Mouse (Mus musculus) midbrain, postnatal 0 days (tissue): ENCODE measurements at regions not wholly inside any gene's neighbourhood (a gene's known extent, or its start where the extent isn't known, plus 50 kb on each side); places are given as distances from the start of the nearest gene placed in this dataset.

Experiments used
- ATAC-seq: fragments of 200-750 bp; cut with Nextera tagmentation; 2 replicates; pipeline ENCODE4 v1.8.0; 2017; ENCODE audit warnings: moderate number of reproducible peaks, mild to moderate bottlenecking, moderate TSS enrichment, moderate library complexity; ENCODE audit not compliant: low FRiP score
- DNase-seq: peaks from one replicate; pipeline ENCODE4 v3.0.0-alpha.2; 2015; ENCODE audit warnings: low spot score
- H3K27ac ChIP-seq: fragments of 300-500 bp; sonication (generic); 2 replicates; pipeline ENCODE4 v1.5.1; 2014; ENCODE audit warnings: low read depth, mild to moderate bottlenecking, low read length, mixed read lengths
- H3K27me3 ChIP-seq: fragments of 300-500 bp; sonication (generic); 2 replicates; pipeline ENCODE4 v1.6.1; 2014; ENCODE audit warnings: low read length, control low read depth, mixed read lengths; ENCODE audit not compliant: insufficient read depth
- H3K36me3 ChIP-seq: fragments of 300-500 bp; sonication (generic); 2 replicates; pipeline ENCODE4 v1.6.1; 2014; ENCODE audit warnings: low read length, control low read depth, mixed read lengths; ENCODE audit not compliant: insufficient read depth
- H3K4me1 ChIP-seq: fragments of 300-500 bp; sonication (generic); 2 replicates; pipeline ENCODE4 v1.6.1; 2014; ENCODE audit warnings: mild to moderate bottlenecking, control low read depth, antibody characterized with exemption, low read length, mixed read lengths; ENCODE audit not compliant: insufficient read depth
- H3K4me2 ChIP-seq: fragments of 300-500 bp; sonication (generic); 2 replicates; pipeline ENCODE4 v1.6.1; 2014; ENCODE audit warnings: low read depth, mild to moderate bottlenecking, low read length, mixed read lengths; ENCODE audit not compliant: poor library complexity, severe bottlenecking
- H3K4me3 ChIP-seq: fragments of 300-500 bp; sonication (generic); 2 replicates; pipeline ENCODE4 v1.5.1; 2014; ENCODE audit warnings: low read depth, mild to moderate bottlenecking, low read length, moderate library complexity
- H3K9ac ChIP-seq: fragments of 300-500 bp; sonication (generic); replicated peaks from 2 replicates; pipeline ENCODE4 v1.6.1; 2014; ENCODE audit warnings: mild to moderate bottlenecking, low read length, moderate library complexity, mixed read lengths; ENCODE audit not compliant: poor library complexity, severe bottlenecking
- H3K9me3 ChIP-seq: fragments of 300-500 bp; sonication (generic); 2 replicates; pipeline ENCODE4 v1.6.1; 2016; ENCODE audit warnings: low read length, control low read depth
- CTCF ChIP-seq: IDR thresholded peaks from 2 replicates; pipeline ENCODE4 v1.5.1; 2016; ENCODE audit warnings: antibody characterized with exemption, mild to moderate bottlenecking
- WGBS: fragments of 180-500 bp; shearing (Covaris S2); extraction: QIAGEN DNeasy Blood & Tissue Kit; methylation state at CpG from one replicate; pipeline ENCODE4 v1.1.7; 2014; 5-methylcytosine and 5-hydroxymethylcytosine counted together

- Histone ChIP-seq H3K4me1 (no peaks in the 10 kb centered on the region), H3K36me3 (no peaks in the 10 kb centered on the region), H3K27me3 (0 out of 2 replicates have a peak, but pooled peaks cover 12% of the 10 kb centered on the region), H3K4me2 (peak overlapping the region; percentile 47), H3K9me3 (no peaks in the 10 kb centered on the region), H3K4me3 (peak overlapping the region; percentile 19; the same call in 1 of the 2 replicates), H3K27ac (no peak overlapping the region), H3K9ac (no peak overlapping the region)
- 15% methylated on average over 27 of the region's 27 CpGs for WGBS
- no peak for TF ChIP-seq CTCF
- ATAC-seq (no peak), DNase-seq (peak; percentile 35)
Observed at GRCm38 (mm10) chr2:75609150-75609946, 49.7 kb upstream of the Hnrnpa3 start.
